Mouse (Mus musculus) fibroblast of lung, adult 2 months (primary cell): ENCODE measurements around the gene Srsf4.

Experiments
- DNase-seq: peaks from one replicate; pipeline ENCODE4 v3.0.0-alpha.2; 2011; ENCODE audit warnings: low read depth

Gene Srsf4

GRCm38 (mm10) chr4:131872672-131873292 is 635 bp upstream of the Srsf4 start:
- no peak for DNase-seq

GRCm38 (mm10) chr4:131874169-131874536 is 736 bp downstream of the Srsf4 start:
- no peak for DNase-seq

GRCm38 (mm10) chr4:131874567-131874966 is 1.1 kb downstream of the Srsf4 start:
- DNase-seq = no peak

GRCm38 (mm10) chr4:131875242-131875641 is 1.8 kb downstream of the Srsf4 start:
- DNase-seq = no peak

GRCm38 (mm10) chr4:131876836-131877235 is 3.4 kb downstream of the Srsf4 start:
- no peak for DNase-seq

GRCm38 (mm10) chr4:131879692-131880091 is 6.3 kb downstream of the Srsf4 start:
- DNase-seq = no peak

- DNase-seq = no peak
Measured at GRCm38 (mm10) chr4:131881306-131881705, 7.9 kb downstream of the Srsf4 start.

- no peak for DNase-seq
Measured at GRCm38 (mm10) chr4:131883571-131883970, 10.2 kb downstream of the Srsf4 start.

GRCm38 (mm10) chr4:131885376-131885775 is 12.0 kb downstream of the Srsf4 start:
- DNase-seq = no peak

- DNase-seq = no peak
Measured at GRCm38 (mm10) chr4:131888564-131888963, 15.1 kb downstream of the Srsf4 start.

GRCm38 (mm10) chr4:131890692-131891091 is 17.3 kb downstream of the Srsf4 start:
- no peak for DNase-seq

- no peak for DNase-seq
Measured at GRCm38 (mm10) chr4:131897109-131897508, 23.7 kb downstream of the Srsf4 start.

- DNase-seq = no peak
Measured at GRCm38 (mm10) chr4:131897787-131898186, 24.4 kb downstream of the Srsf4 start.

GRCm38 (mm10) chr4:131898503-131899179 is 25.2 kb downstream of the Srsf4 start:
- DNase-seq = no peak

GRCm38 (mm10) chr4:131899180-131899554 is 25.8 kb downstream of the Srsf4 start:
- DNase-seq = no peak

GRCm38 (mm10) chr4:131901090-131901489 is 27.7 kb downstream of the Srsf4 start:
- no peak for DNase-seq

GRCm38 (mm10) chr4:131904478-131904877 is 31.1 kb downstream of the Srsf4 start:
- DNase-seq = no peak

- DNase-seq = no peak
Measured at GRCm38 (mm10) chr4:131906423-131906822, 33.0 kb downstream of the Srsf4 start.

- DNase-seq = no peak
Measured at GRCm38 (mm10) chr4:131907912-131908311, 34.5 kb downstream of the Srsf4 start.

GRCm38 (mm10) chr4:131910237-131910994 is 37.0 kb downstream of the Srsf4 start:
- DNase-seq = peak; percentile 37

GRCm38 (mm10) chr4:131911521-131911920 is 38.1 kb downstream of the Srsf4 start:
- DNase-seq = no peak

- peak; percentile 59 for DNase-seq
Measured at GRCm38 (mm10) chr4:131913526-131913925, 40.1 kb downstream of the Srsf4 start.

- DNase-seq = no peak
Measured at GRCm38 (mm10) chr4:131914046-131914643, 40.7 kb downstream of the Srsf4 start.
